ENCODE assay signal across 10 mouse cellular contexts in the genomic region with DNA sequence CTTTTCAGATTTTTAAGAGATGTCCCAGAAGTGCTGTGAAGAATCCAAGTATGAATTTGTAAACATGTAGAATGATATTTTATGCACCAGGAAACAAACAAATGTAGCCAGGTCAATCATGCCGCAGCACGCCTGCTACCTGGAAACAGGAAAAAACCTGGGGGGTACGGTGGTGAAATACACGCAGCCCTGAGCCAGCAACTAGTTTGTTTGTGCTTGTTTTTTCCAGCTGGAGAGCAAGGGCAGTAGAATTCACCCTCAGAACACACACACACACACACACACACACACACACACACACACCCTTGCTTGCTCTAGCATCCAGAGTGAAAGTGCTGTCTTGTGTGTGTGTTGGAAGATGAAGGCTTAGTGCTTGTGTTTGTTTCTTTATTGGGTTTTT. TPM values are rescaled to one million over a fixed set of nuclear protein-coding genes. Genes with fewer than 3 reads are reported as not detected.
DNase-seq lines count a peak whose midpoint lies in the region; ATAC-seq and TF ChIP-seq lines count a peak whose summit lies in the region.
"Had no signal": no experiment of that assay in that cellular context is flagged by ENCODE, and none has a peak within 500 bp of the region (broad histone marks: within the 10 kb centered on the region; RNA-seq: fewer than 3 reads in every experiment).

No protein-coding gene starts in this region.

- no peak for TF ChIP-seq CTCF in layer of hippocampus, adult 2 months (conservative IDR thresholded peaks at IDR 0.05)

- WGBS in forebrain, embryonic 11.5 days: 58% methylated on average over 4 of the region's 4 CpGs
- 59% methylated on average over 4 of the region's 4 CpGs for WGBS in kidney, embryonic 14.5 days
- 38% methylated on average over 4 of the region's 4 CpGs for WGBS in midbrain, embryonic 16.5 days

- no peak for DNase-seq in layer of hippocampus, adult 2 months (ENCODE audit: low spot score in 2 of 2)
- DNase-seq in layer of hippocampus, postnatal 25 days (ENCODE audit: extremely low spot score in 1 of 2, low spot score in 1 of 2): no peak
- DNase-seq in forebrain, embryonic 11.5 days (ENCODE audit: low spot score): peak; percentile 46
- DNase-seq in adrenal gland, postnatal 25 days: no peak
- DNase-seq in left cerebral cortex, adult 8-10 months (ENCODE audit: low spot score in 2 of 2): no peak
- DNase-seq: gastrocnemius, postnatal 36 days had no signal

- no peak for ATAC-seq in forebrain, embryonic 11.5 days (replicated peaks; ENCODE audit: low FRiP score)
- ATAC-seq in kidney, embryonic 14.5 days (ENCODE audit: low FRiP score, low TSS enrichment): no peak
- no peak for ATAC-seq in midbrain, embryonic 16.5 days
- no peak for ATAC-seq in granulocyte monocyte progenitor cell, adult 5-6 weeks (replicated peaks; ENCODE audit: poor library complexity, severe bottlenecking)

- peak overlapping the region; percentile 95 for H3K4me3 ChIP-seq in layer of hippocampus, adult 2 months
- H3K4me3 ChIP-seq in forebrain, embryonic 11.5 days (ENCODE audit: low read depth, low read length): no peak overlapping the region; the same call in 1 of the 2 replicates
- H3K4me3 ChIP-seq in kidney, embryonic 14.5 days (ENCODE audit: low read length): no peak overlapping the region
- H3K4me3 ChIP-seq in midbrain, embryonic 16.5 days (ENCODE audit: low read depth, low read length): peak overlapping the region; percentile 78

- H3K4me2 ChIP-seq in forebrain, embryonic 11.5 days (ENCODE audit: low read depth, low read length, severe bottlenecking): no peak overlapping the region
- peak overlapping the region; percentile 98 for H3K4me2 ChIP-seq in kidney, embryonic 14.5 days (replicated peaks; ENCODE audit: low read depth, low read length)
- peak overlapping the region; percentile 96 for H3K4me2 ChIP-seq in midbrain, embryonic 16.5 days (ENCODE audit: low read length)

- H3K27me3 ChIP-seq in forebrain, embryonic 11.5 days (ENCODE audit: control insufficient read depth, insufficient read depth, low read length): no peaks in the 10 kb centered on the region
- H3K27me3 ChIP-seq in kidney, embryonic 14.5 days (ENCODE audit: control insufficient read depth, insufficient read depth, low read length): no peaks in the 10 kb centered on the region
- H3K27me3 ChIP-seq in midbrain, embryonic 16.5 days (ENCODE audit: control insufficient read depth, insufficient read depth, low read depth, low read length): 0 out of 2 replicates have a peak, but pooled peaks cover 3% of the 10 kb centered on the region
- H3K27me3 ChIP-seq: limb, embryonic 12.5 days had no signal

- H3K36me3 ChIP-seq in forebrain, embryonic 11.5 days (ENCODE audit: control insufficient read depth, insufficient read depth, low read length): no peaks in the 10 kb centered on the region; the same call in 1 of the 2 replicates
- peaks cover 20% of the 10 kb centered on the region for H3K36me3 ChIP-seq in kidney, embryonic 14.5 days (ENCODE audit: control insufficient read depth, insufficient read depth, low read length)
- H3K36me3 ChIP-seq in midbrain, embryonic 16.5 days (ENCODE audit: control insufficient read depth, insufficient read depth, low read length): no peaks in the 10 kb centered on the region

- H3K9ac ChIP-seq in forebrain, embryonic 11.5 days (ENCODE audit: low read length): no peak overlapping the region
- H3K9ac ChIP-seq in kidney, embryonic 14.5 days (ENCODE audit: low read depth, low read length): no peak overlapping the region
- no peak overlapping the region for H3K9ac ChIP-seq in midbrain, embryonic 16.5 days (ENCODE audit: low read depth, low read length)

- 0 out of 2 replicates have a peak, but pooled peaks cover 10% of the 10 kb centered on the region for H3K4me1 ChIP-seq in forebrain, embryonic 11.5 days (replicated peaks; ENCODE audit: control insufficient read depth, insufficient read depth, low read length)
- peaks cover 15% of the 10 kb centered on the region; the same call in 1 of the 2 replicates for H3K4me1 ChIP-seq in kidney, embryonic 14.5 days (ENCODE audit: control insufficient read depth, insufficient read depth, low read length)
- H3K4me1 ChIP-seq in midbrain, embryonic 16.5 days (ENCODE audit: control insufficient read depth, insufficient read depth, low read length): peaks cover 14% of the 10 kb centered on the region

- no peaks in the 10 kb centered on the region for H3K9me3 ChIP-seq in forebrain, embryonic 11.5 days (ENCODE audit: control insufficient read depth, low read length)
- no peaks in the 10 kb centered on the region for H3K9me3 ChIP-seq in kidney, embryonic 14.5 days (ENCODE audit: control insufficient read depth, low read length)
- H3K9me3 ChIP-seq in midbrain, embryonic 16.5 days (replicated peaks; ENCODE audit: control insufficient read depth, low read length, poor library complexity, severe bottlenecking): no peaks in the 10 kb centered on the region
- H3K9me3 ChIP-seq: limb, embryonic 12.5 days had no signal

- H3K27ac ChIP-seq in layer of hippocampus, adult 2 months: peak overlapping the region; percentile 89; the same call in 1 of the 2 replicates
- no peak overlapping the region for H3K27ac ChIP-seq in forebrain, embryonic 11.5 days (ENCODE audit: low read depth, low read length)
- H3K27ac ChIP-seq in kidney, embryonic 14.5 days (ENCODE audit: low read depth, low read length): no peak overlapping the region
- no peak overlapping the region for H3K27ac ChIP-seq in midbrain, embryonic 16.5 days (ENCODE audit: low read length)

RNA-seq across cellular contexts. Expression of a gene that starts 0.9 kb away (rescaled TPM):
- 1 to 10 TPM; 7.8 to 9.7 TPM for total RNA-seq in layer of hippocampus, adult 2 months (2021)
- 1 to 10 TPM; 5.8 to 8.0 TPM for total RNA-seq in layer of hippocampus, postnatal 25 days (2021)
- polyA plus RNA-seq in forebrain, embryonic 11.5 days (2014; fragmentation: Nextera tagmentation; extraction: Ambion mirVana): 0.65 and 0.98 TPM in 2 replicates
- polyA plus RNA-seq in kidney, embryonic 14.5 days (2014; fragmentation: Nextera tagmentation; extraction: Ambion mirVana): 1.2 and 3.1 TPM in 2 replicates
- 4.0 and 4.1 TPM in 2 replicates for polyA plus RNA-seq in midbrain, embryonic 16.5 days (2015; fragmentation: Nextera tagmentation; extraction: Ambion mirVana)
- not detected in 2 replicates for total RNA-seq in granulocyte monocyte progenitor cell, adult 5-6 weeks (2014; fragmentation: Nextera tagmentation)
- not detected in 2 replicates for total RNA-seq in granulocyte monocyte progenitor cell, adult 5-6 weeks (2017)
- 1.7 TPM in 1 of 2 replicates, not detected in the other for total RNA-seq in adrenal gland, postnatal 25 days (2021)
- total RNA-seq in left cerebral cortex, adult 8-10 months (2022): 1 to 10 TPM; 5.4 to 8.0 (median 6.6) TPM
- total RNA-seq: gastrocnemius, postnatal 36 days had no signal

RNA-seq across cellular contexts. Expression of a gene that starts 0.9 kb away (rescaled TPM):
- 10 to 100 TPM; 17.8 to 23.7 TPM for total RNA-seq in layer of hippocampus, adult 2 months (2021)
- total RNA-seq in layer of hippocampus, postnatal 25 days (2021): 10 to 100 TPM; 25.9 to 27.6 TPM
- polyA plus RNA-seq in forebrain, embryonic 11.5 days (2014; fragmentation: Nextera tagmentation; extraction: Ambion mirVana): 50.7 and 56.7 TPM in 2 replicates
- 53.8 and 59.2 TPM in 2 replicates for polyA plus RNA-seq in kidney, embryonic 14.5 days (2014; fragmentation: Nextera tagmentation; extraction: Ambion mirVana)
- polyA plus RNA-seq in midbrain, embryonic 16.5 days (2015; fragmentation: Nextera tagmentation; extraction: Ambion mirVana): 36.5 and 44.1 TPM in 2 replicates
- 23.0 and 24.4 TPM in 2 replicates for total RNA-seq in granulocyte monocyte progenitor cell, adult 5-6 weeks (2014; fragmentation: Nextera tagmentation)
- 10.1 and 13.0 TPM in 2 replicates for total RNA-seq in granulocyte monocyte progenitor cell, adult 5-6 weeks (2017)
- total RNA-seq in adrenal gland, postnatal 25 days (2021): 27.2 and 36.3 TPM in 2 replicates
- 10 to 100 TPM; 12.8 to 19.8 (median 15.3) TPM for total RNA-seq in left cerebral cortex, adult 8-10 months (2022)

RNA-seq across cellular contexts. Expression of a gene that starts 15.0 kb away (rescaled TPM):
- 10 to 100 TPM; 18.5 to 19.2 TPM for total RNA-seq in layer of hippocampus, adult 2 months (2021)
- 10 to 100 TPM; 15.7 to 18.8 TPM for total RNA-seq in layer of hippocampus, postnatal 25 days (2021)
- 41.5 and 50.9 TPM in 2 replicates for polyA plus RNA-seq in forebrain, embryonic 11.5 days (2014; fragmentation: Nextera tagmentation; extraction: Ambion mirVana)
- polyA plus RNA-seq in kidney, embryonic 14.5 days (2014; fragmentation: Nextera tagmentation; extraction: Ambion mirVana): 22.8 and 33.6 TPM in 2 replicates
- 23.2 and 24.6 TPM in 2 replicates for polyA plus RNA-seq in midbrain, embryonic 16.5 days (2015; fragmentation: Nextera tagmentation; extraction: Ambion mirVana)
- 74.8 and 105 TPM in 2 replicates for total RNA-seq in granulocyte monocyte progenitor cell, adult 5-6 weeks (2014; fragmentation: Nextera tagmentation)
- 32.2 and 49.3 TPM in 2 replicates for total RNA-seq in granulocyte monocyte progenitor cell, adult 5-6 weeks (2017)
- 10.4 and 11.8 TPM in 2 replicates for total RNA-seq in adrenal gland, postnatal 25 days (2021)
- 10 to 100 TPM; 18.1 to 23.4 (median 21.1) TPM for total RNA-seq in left cerebral cortex, adult 8-10 months (2022)

RNA-seq across cellular contexts. Expression of a gene that starts 28.1 kb away (rescaled TPM):
- total RNA-seq in layer of hippocampus, adult 2 months (2021): 10 to 100 TPM; 56.8 to 67.2 TPM
- 10 to 100 TPM; 55.8 to 58.1 TPM for total RNA-seq in layer of hippocampus, postnatal 25 days (2021)
- 125 and 138 TPM in 2 replicates for polyA plus RNA-seq in forebrain, embryonic 11.5 days (2014; fragmentation: Nextera tagmentation; extraction: Ambion mirVana)
- 134 and 221 TPM in 2 replicates for polyA plus RNA-seq in kidney, embryonic 14.5 days (2014; fragmentation: Nextera tagmentation; extraction: Ambion mirVana)
- polyA plus RNA-seq in midbrain, embryonic 16.5 days (2015; fragmentation: Nextera tagmentation; extraction: Ambion mirVana): 44.7 and 48.8 TPM in 2 replicates
- 140 and 168 TPM in 2 replicates for total RNA-seq in granulocyte monocyte progenitor cell, adult 5-6 weeks (2014; fragmentation: Nextera tagmentation)
- total RNA-seq in granulocyte monocyte progenitor cell, adult 5-6 weeks (2017): 169 and 206 TPM in 2 replicates
- total RNA-seq in adrenal gland, postnatal 25 days (2021): 213 and 238 TPM in 2 replicates
- 10 to 100 TPM; 71.8 to 75.3 (median 74.1) TPM for total RNA-seq in left cerebral cortex, adult 8-10 months (2022)

RNA-seq across cellular contexts. Expression of a gene that starts 40.9 kb away (rescaled TPM):
- 10 to 100 TPM; 17.9 to 22.7 TPM for total RNA-seq in layer of hippocampus, adult 2 months (2021)
- 10 to 100 TPM; 17.1 to 24.3 TPM for total RNA-seq in layer of hippocampus, postnatal 25 days (2021)
- polyA plus RNA-seq in forebrain, embryonic 11.5 days (2014; fragmentation: Nextera tagmentation; extraction: Ambion mirVana): 18.6 and 21.0 TPM in 2 replicates
- polyA plus RNA-seq in kidney, embryonic 14.5 days (2014; fragmentation: Nextera tagmentation; extraction: Ambion mirVana): 13.5 and 19.2 TPM in 2 replicates
- 19.3 and 20.0 TPM in 2 replicates for polyA plus RNA-seq in midbrain, embryonic 16.5 days (2015; fragmentation: Nextera tagmentation; extraction: Ambion mirVana)
- 11.4 and 14.1 TPM in 2 replicates for total RNA-seq in granulocyte monocyte progenitor cell, adult 5-6 weeks (2014; fragmentation: Nextera tagmentation)
- 17.2 and 18.1 TPM in 2 replicates for total RNA-seq in granulocyte monocyte progenitor cell, adult 5-6 weeks (2017)
- 21.8 and 26.0 TPM in 2 replicates for total RNA-seq in adrenal gland, postnatal 25 days (2021)
- total RNA-seq in left cerebral cortex, adult 8-10 months (2022): 10 to 100 TPM; 18.1 to 22.1 (median 20.1) TPM

Comparison
In these comparisons a context has a peak if more than half of its experiments do, and no peak if none do; other contexts are left out.
1. H3K4me3 ChIP-seq: peak in layer of hippocampus, adult 2 months (single experiment) and midbrain, embryonic 16.5 days (single experiment); none in forebrain, embryonic 11.5 days (single experiment) and kidney, embryonic 14.5 days (single experiment).